Mouse (Mus musculus): ENCODE measurements around the gene Tepp. TPM values are rescaled to one million over a fixed set of nuclear protein-coding genes. Genes with fewer than 3 reads are reported as not detected.

Tepp gene
- polyA plus RNA-seq, 1 experiment from 2014 or later: not detected

DNA sequence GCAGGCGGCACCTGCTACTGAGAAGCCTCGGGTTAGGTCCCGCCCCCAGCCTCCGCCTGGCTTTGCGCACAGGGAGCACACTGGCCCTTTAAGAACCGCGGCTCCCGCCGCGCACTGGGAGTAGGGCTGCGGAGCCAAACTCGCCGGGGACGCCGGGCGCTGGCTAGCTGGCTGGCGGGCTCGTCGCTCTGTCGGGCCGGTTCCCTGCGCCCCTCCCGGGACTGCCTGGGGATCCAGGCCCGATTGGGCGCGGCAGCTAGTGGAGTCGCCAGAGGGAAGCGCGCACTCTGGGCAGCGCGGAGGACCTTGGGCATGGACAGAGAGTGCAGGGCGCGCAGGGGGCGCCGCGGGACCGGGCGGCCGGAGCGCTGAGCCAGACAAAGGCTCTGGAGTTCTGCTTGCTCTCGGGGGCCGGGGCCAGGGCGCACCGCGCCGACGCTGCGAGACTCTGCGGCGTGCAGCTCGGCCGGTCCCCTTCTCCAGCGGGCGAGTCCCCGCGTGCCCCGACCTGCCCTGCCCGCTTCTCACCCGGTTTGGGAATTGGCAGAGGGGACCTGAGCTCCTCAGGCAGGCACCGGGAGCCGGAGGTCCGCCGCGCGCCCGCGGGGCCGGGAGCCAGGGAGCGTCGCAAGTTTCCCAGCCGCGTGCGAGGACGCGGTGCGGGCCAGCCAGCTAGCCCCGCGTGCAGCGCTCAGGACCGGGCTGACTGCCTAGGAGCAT is 41.9 kb downstream of the Tepp start, which contains the start of gene Mmp15:
Gene Mmp15, plus strand, starts transcription at position 118 of the 720 bp plus-strand sequence.
- ATAC-seq (ENCODE audit: low FRiP score, low read depth): peak; percentile 79
- Histone ChIP-seq H3K4me1 (peaks cover 43% of the 10 kb centered on the region), H3K4me2 (replicated peaks) (peak within 1 kb of the TSS; percentile 87), H3K27me3 (peaks cover 31% of the 10 kb centered on the region), H3K4me3 (peak within 1 kb of the TSS; percentile 85), H3K9me3 (no peaks in the 10 kb centered on the region), H3K9ac (replicated peaks) (peak within 1 kb of the TSS; percentile 85), H3K36me3 (no peaks in the 10 kb centered on the region), H3K27ac (replicated peaks) (peak within 1 kb of the TSS; percentile 90)
- WGBS: under 1% methylated on average over 77 of the region's 80 CpGs

DNA sequence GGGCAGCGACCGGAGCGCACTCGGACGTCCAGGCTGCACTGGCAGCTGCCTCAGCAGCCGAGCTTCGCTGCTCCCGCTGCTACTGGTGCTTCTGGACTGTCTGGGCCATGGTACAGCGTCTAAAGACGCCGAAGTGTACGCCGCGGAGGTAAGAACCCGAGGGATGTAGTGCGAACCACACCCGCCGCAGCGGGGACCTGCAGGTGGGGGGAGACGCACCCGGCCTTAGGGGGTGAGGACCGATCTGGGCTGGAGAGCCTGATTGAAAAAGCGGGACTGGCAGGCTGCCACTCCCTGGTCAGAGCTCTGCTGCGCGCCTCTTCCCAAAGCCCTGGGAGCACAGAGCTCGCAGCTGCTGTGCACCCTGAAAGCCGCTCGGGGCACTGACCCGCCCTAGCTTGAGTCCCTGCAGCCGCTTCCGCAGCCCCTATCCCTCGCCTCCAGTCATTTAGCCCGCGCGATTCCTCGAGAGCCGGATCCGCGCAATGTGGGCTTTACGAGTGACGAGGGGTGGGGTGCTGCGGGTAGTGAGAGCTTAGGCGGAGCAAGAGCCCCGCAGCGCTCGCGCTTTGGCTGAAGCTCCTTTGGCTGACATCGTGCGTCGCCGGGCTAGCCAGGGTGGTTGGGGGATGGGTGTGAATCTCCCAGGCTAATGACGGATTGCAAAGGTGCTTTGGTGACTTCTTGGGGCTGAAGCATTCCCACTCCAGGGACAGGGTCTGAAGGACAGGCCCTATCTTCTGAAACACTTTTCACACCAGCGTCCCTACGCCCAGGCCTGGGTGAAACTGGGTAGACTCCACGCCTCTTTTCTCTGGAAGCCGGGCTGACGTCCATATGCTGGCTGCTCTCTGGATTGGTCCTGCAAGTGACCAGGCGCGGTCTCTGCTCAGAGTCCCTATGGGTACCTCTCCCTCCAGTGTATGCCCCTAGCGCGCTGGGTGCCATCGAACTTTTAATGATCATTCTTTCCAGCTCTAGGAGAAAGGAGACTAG is 42.8 kb downstream of the Tepp start:
- no peaks in the 10 kb centered on the region for H3K36me3 ChIP-seq
- peak overlapping the region; percentile 85 for H3K4me3 ChIP-seq
- peak; percentile 62 for ATAC-seq (ENCODE audit: low FRiP score, low read depth)
- 2% methylated on average over 62 of the region's 62 CpGs for WGBS
- H3K27me3 ChIP-seq: peaks cover 31% of the 10 kb centered on the region
- H3K4me1 ChIP-seq: peaks cover 43% of the 10 kb centered on the region
- no peaks in the 10 kb centered on the region for H3K9me3 ChIP-seq
- H3K27ac ChIP-seq (replicated peaks): peak overlapping the region; percentile 90
- H3K4me2 ChIP-seq (replicated peaks): peak overlapping the region; percentile 87
- peak overlapping the region; percentile 85 for H3K9ac ChIP-seq (replicated peaks)

DNA sequence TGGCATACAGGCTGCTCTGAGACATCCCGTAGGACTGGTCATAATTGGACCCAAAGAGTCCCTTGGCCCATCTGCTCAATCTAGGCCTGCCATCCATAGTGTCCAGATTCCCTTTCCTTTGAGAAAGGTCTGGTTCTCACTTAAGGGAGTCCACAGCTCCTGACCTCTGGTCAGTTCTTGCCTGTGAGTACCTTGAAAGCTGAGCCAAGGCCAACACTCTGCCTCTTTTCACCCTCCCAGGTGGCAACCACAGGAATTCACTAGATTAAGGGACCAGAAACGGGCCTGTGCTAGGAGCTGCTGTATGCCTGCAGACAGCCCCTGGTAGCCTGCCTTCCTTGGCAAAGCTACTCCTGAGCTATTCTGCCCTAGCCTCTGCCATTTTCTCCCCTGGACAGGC is 44.2 kb downstream of the Tepp start:
- Histone ChIP-seq H3K27me3 (peaks cover 19% of the 10 kb centered on the region), H3K9ac (replicated peaks) (no peak overlapping the region), H3K9me3 (no peaks in the 10 kb centered on the region), H3K4me3 (no peak overlapping the region), H3K36me3 (no peaks in the 10 kb centered on the region), H3K4me2 (replicated peaks) (0 out of 2 replicates have a peak overlapping the region, but pooled peaks have one; percentile 87), H3K27ac (replicated peaks) (no peak overlapping the region), H3K4me1 (peaks cover 46% of the 10 kb centered on the region)
- 82% methylated on average over 2 of the region's 2 CpGs for WGBS
- no peak for ATAC-seq (ENCODE audit: low FRiP score, low read depth)

DNA sequence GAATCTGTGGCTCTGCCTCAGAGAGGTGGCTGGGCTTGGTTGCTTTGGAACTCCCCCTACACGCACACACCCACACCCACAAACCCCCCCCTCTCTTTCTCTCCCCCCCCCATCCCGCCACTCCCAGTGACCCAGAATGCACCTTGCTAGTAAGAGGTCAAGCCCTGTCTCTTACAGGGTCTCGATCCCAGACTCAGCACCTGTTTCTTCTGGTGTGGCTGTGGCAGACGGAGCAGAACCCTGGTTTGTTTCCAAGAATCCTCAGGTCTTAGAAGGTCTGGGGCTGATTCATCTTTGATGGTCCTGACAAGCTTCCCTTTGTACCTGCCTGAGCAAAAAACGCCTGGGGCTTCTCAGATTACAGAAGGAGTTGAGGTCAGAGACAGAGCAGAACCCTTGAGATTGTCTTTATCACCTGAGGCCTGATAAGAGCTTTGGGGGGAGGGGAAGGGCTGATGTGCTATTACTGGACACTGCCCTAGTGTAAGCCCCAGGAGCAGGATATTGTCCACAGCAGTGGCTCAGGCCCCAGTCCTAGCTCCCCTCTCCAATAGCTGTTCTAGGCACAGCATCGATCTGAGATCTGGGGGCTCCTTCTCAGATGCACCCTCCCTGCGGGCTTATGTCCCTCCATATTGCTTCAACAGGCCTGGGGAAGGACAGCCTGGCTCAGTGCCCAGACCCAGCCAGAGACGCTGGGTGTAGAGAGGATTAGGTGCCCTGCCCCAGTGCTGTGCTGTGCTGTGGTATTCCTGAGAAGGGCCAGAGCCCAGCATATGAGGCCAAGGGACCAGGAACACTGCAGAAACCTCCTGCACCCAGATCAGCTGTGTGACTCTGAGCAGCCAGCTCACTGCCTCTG is 48.4 kb downstream of the Tepp start:
- no peaks in the 10 kb centered on the region for H3K36me3 ChIP-seq
- ATAC-seq (ENCODE audit: low FRiP score, low read depth): no peak
- peaks cover 41% of the 10 kb centered on the region for H3K4me1 ChIP-seq
- WGBS: 64% methylated on average over 8 of the region's 8 CpGs
- peak overlapping the region; percentile 20 for H3K27ac ChIP-seq (replicated peaks)
- no peaks in the 10 kb centered on the region for H3K27me3 ChIP-seq
- H3K4me3 ChIP-seq: no peak overlapping the region
- no peak overlapping the region for H3K4me2 ChIP-seq (replicated peaks)
- no peak overlapping the region for H3K9ac ChIP-seq (replicated peaks)
- H3K9me3 ChIP-seq: no peaks in the 10 kb centered on the region

DNA sequence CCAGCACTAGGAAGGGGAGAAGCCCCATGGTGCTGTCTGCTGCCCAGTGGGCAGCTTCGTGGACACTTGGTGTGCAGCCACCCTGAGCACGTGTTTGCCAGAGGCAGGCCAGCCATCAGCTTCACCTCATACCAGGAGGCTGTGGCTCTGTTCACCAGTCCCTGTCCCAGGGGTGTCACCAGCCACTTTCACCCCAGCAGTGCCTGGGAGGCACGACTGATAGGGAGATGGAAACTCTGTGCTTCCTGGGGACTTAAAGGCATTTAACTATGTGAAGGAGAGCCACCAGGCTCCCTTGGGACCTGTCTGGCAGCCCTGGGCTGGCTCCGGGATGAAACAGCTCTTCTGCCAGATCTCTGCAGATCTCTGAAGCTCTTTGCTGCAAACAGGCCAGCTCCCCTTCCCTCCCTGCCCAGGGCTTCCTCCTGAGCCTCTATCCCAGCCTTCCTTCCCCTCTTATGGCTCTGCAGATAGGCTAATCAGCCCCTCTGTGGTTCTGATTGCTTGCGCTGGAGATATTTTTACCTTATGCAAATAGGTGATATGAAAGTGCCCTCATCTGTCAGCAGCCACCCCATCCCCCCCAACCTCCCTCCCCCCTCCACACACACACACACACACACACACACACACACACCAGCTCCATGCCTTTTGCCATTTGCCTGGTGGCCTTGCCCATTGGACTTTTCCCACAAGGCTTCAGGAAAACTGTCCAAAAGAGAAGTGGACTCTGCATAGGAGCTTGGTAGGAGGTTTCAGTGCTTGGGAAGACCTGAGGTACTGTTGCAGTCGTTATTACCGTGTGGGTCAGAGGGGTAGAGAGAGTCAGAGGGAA is 50.0 kb downstream of the Tepp start:
- Histone ChIP-seq H3K27ac (replicated peaks) (peak overlapping the region; percentile 43), H3K9me3 (0 out of 2 replicates have a peak, but pooled peaks cover 3% of the 10 kb centered on the region), H3K4me3 (no peak overlapping the region), H3K4me1 (peaks cover 31% of the 10 kb centered on the region), H3K9ac (replicated peaks) (no peak overlapping the region), H3K27me3 (no peaks in the 10 kb centered on the region), H3K36me3 (no peaks in the 10 kb centered on the region), H3K4me2 (replicated peaks) (no peak overlapping the region)
- WGBS: 56% methylated on average over 7 of the region's 7 CpGs
- ATAC-seq (ENCODE audit: low FRiP score, low read depth): no peak

DNA sequence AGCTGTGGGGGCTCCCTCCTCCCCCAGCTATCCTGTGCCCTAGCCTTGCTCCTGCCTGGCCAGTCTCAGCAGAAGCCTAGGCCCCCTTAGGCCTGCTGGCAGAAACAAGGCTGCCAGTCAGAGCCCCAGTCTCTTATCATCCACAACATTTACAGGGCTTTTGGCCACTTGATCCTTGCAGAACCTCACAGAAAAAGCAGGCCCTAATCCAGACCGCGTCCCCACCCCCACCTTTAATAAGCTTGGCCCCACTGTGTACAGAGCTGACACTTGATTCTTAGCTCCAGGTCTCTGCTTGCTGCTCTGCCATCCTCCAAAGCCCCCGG is 50.6 kb downstream of the Tepp start:
- H3K4me2 ChIP-seq (replicated peaks): no peak overlapping the region
- peak; percentile 21; the same call in 1 of the 2 replicates for ATAC-seq (ENCODE audit: low FRiP score, low read depth)
- H3K9me3 ChIP-seq: 0 out of 2 replicates have a peak, but pooled peaks cover 3% of the 10 kb centered on the region
- H3K9ac ChIP-seq (replicated peaks): no peak overlapping the region
- no peaks in the 10 kb centered on the region for H3K27me3 ChIP-seq
- H3K27ac ChIP-seq (replicated peaks): peak overlapping the region; percentile 43; the same call in 1 of the 2 replicates
- H3K4me3 ChIP-seq: no peak overlapping the region
- H3K4me1 ChIP-seq: peaks cover 31% of the 10 kb centered on the region
- 73% methylated on average over 3 of the region's 3 CpGs for WGBS
- no peaks in the 10 kb centered on the region for H3K36me3 ChIP-seq

DNA sequence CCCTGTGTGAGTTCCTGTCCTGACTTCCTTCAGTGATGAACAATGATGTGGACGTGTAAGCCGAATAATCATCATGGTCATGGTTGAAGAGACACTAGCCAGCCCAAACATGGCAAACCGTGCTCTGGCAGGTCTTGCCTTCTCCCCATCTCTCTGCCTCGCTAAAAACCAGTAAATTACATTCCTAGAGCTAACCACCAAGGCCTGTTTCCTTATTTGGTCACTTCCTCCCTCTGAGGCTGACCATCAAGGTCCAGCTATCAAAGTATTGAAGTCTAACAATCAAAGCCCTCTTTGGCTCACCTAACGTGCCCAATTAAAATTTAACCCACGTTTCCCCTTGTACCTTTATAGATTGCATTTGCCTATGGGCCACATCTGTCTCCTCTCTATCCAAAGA is 51.9 kb downstream of the Tepp start:
- no peak for ATAC-seq (ENCODE audit: low FRiP score, low read depth)
- Histone ChIP-seq H3K27me3 (no peaks in the 10 kb centered on the region), H3K36me3 (no peaks in the 10 kb centered on the region), H3K9ac (replicated peaks) (no peak overlapping the region), H3K4me1 (peaks cover 27% of the 10 kb centered on the region), H3K9me3 (0 out of 2 replicates have a peak, but pooled peaks cover 3% of the 10 kb centered on the region), H3K4me2 (replicated peaks) (no peak overlapping the region), H3K4me3 (no peak overlapping the region), H3K27ac (replicated peaks) (no peak overlapping the region)
- 76% methylated on average over 6 of the region's 6 CpGs for WGBS

DNA sequence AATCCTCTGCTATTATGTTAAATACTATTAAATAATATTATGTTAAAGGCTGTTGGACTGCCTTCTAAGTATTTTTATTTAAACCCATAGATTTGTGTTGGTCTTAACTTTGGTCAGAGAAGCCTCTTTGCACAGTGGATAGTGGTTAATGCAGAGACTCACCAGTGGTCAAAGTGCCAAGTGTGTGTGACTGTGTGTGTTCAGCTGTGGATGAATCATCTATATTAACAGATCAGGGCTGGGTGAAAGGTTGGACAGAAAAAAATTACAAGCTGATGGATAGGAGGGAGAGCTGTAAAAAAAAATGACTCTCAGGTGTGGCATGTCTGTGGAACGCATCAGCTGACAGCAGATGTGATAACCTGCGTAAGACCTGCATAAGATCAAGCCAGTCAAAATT is 53.5 kb downstream of the Tepp start:
- H3K9ac ChIP-seq (replicated peaks): no peak overlapping the region
- no peak overlapping the region for H3K4me2 ChIP-seq (replicated peaks)
- H3K9me3 ChIP-seq: 0 out of 2 replicates have a peak, but pooled peaks cover 3% of the 10 kb centered on the region
- H3K4me3 ChIP-seq: no peak overlapping the region
- ATAC-seq (ENCODE audit: low FRiP score, low read depth): no peak
- H3K36me3 ChIP-seq: peaks cover 13% of the 10 kb centered on the region
- H3K27me3 ChIP-seq: no peaks in the 10 kb centered on the region
- H3K27ac ChIP-seq (replicated peaks): no peak overlapping the region
- H3K4me1 ChIP-seq: peaks cover 21% of the 10 kb centered on the region
- WGBS: 98% methylated on average over 2 of the region's 2 CpGs

DNA sequence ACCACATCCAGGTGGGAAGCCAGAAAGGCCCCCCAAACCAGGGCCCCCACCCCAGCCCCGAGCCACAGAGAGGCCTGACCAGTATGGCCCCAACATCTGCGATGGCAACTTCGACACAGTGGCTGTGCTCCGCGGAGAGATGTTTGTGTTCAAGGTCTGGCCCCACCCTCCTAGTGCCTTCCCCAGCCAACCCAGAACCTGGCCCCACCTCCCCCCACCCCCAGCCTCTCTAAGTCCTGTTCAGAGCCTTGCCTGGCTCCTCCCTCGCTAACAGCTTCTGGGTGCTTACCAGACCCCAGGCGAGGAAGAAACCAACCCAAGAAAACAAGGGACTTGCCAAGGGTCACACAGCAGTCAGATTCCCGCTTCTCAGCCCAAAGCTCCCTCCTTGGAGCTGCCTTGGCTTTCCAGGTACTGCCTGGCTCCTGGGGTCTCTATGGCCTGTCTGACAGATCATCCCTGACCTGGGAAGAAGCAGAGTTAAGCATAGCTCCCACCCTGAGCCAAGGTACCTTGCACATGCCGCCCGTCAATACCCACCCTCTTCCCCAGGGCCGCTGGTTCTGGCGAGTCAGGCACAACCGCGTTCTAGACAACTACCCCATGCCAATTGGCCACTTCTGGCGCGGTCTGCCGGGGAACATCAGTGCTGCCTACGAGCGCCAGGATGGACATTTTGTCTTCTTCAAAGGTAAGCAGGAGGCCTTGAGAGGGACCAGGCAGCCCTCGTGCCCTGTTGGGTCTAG is 59.4 kb downstream of the Tepp start:
- Histone ChIP-seq H3K27me3 (no peaks in the 10 kb centered on the region), H3K4me1 (no peaks in the 10 kb centered on the region), H3K4me3 (no peak overlapping the region), H3K27ac (replicated peaks) (no peak overlapping the region), H3K9me3 (no peaks in the 10 kb centered on the region), H3K4me2 (replicated peaks) (no peak overlapping the region), H3K9ac (replicated peaks) (no peak overlapping the region), H3K36me3 (peaks cover 64% of the 10 kb centered on the region)
- no peak for ATAC-seq (ENCODE audit: low FRiP score, low read depth)
- 60% methylated on average over 20 of the region's 20 CpGs for WGBS

DNA sequence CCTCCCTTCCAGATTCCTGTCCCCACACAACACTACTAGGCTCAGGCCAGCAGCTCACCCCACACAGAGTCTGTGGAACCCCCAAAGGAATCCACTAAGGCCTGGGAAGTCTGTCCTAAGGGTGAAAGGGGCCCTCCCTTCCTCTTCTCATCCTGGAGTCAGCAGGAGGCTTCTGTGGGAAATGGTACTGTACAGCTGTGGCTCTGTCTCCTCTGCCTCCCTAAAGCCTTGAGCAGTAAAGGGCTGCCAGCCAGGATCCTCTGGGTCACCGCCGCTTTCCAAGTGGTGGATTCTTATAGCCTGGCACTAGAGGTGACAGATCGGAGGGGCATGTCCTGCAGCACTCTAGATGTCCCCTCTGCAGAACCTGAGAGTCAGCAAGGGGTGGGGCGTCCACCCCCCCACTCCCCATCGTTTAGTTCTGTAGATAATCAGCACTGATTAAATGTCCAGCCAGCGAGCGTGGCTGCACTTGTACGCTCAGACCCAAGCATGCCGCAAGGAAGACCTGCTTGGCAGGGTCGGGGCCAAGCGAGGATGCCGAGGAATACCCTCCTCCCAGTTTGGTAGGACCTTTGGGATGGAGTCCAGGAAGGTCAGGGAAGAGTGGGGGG is 63.1 kb downstream of the Tepp start:
- 91% methylated on average over 12 of the region's 12 CpGs for WGBS
- Histone ChIP-seq H3K9me3 (no peaks in the 10 kb centered on the region), H3K4me2 (replicated peaks) (no peak overlapping the region), H3K27ac (replicated peaks) (no peak overlapping the region), H3K4me3 (no peak overlapping the region), H3K27me3 (no peaks in the 10 kb centered on the region), H3K4me1 (no peaks in the 10 kb centered on the region), H3K36me3 (peaks cover 54% of the 10 kb centered on the region), H3K9ac (replicated peaks) (no peak overlapping the region)
- ATAC-seq (ENCODE audit: low FRiP score, low read depth): no peak

Measured in midbrain, embryonic 12.5 days (tissue).